Mouse (Mus musculus) MEL (cell line): Measurements from ENCODE around the gene Ttc9b. TPM values are rescaled to one million over a fixed set of nuclear protein-coding genes. Genes with fewer than 3 reads are reported as not detected.

Experiments
- DNase-seq: peaks from one replicate; pipeline ENCODE4 v3.0.0; 2011; ENCODE audit warnings: low read depth, low spot score
- H3K27ac ChIP-seq: 2 replicates; pipeline ENCODE4 v1.5.1; 2012; ENCODE audit warnings: low read depth, mild to moderate bottlenecking, control low read depth, low read length, moderate library complexity; ENCODE audit not compliant: control insufficient read depth
- H3K27me3 ChIP-seq, 2 experiments: fragments of 150-350 bp in 1 of 2; sonication (generic) in 1 of 2; 2 replicates each; pipeline ENCODE4 v1.6.1; 2012; ENCODE audit warnings: low read length in 2 of 2, mild to moderate bottlenecking in 2 of 2, improper control_type of control experiment in 1 of 2, moderate library complexity in 1 of 2; ENCODE audit not compliant: insufficient read depth in 2 of 2, control insufficient read depth in 1 of 2
- H3K36me3 ChIP-seq, 2 experiments: 2 replicates each; pipeline ENCODE4 v1.6.1; 2012 to 2014; ENCODE audit warnings: low read length in 2 of 2, improper control_type of control experiment in 1 of 2, inconsistent platforms in 1 of 2, mild to moderate bottlenecking in 1 of 2; ENCODE audit not compliant: insufficient read depth in 2 of 2, control insufficient read depth in 1 of 2
- H3K4me1 ChIP-seq, 2 experiments: fragments of 150-350 bp in 1 of 2; sonication (generic) in 1 of 2; 2 replicates each; pipeline ENCODE4 v1.6.1; 2012; ENCODE audit warnings: low read length in 2 of 2, improper control_type of control experiment in 1 of 2, mild to moderate bottlenecking in 1 of 2; ENCODE audit not compliant: insufficient read depth in 2 of 2, control insufficient read depth in 1 of 2
- H3K4me3 ChIP-seq, 2 experiments: fragments of 150-350 bp in 1 of 2; sonication (generic) in 1 of 2; 2 replicates each; pipeline ENCODE4 v1.5.1; 2012; ENCODE audit warnings: low read depth in 2 of 2, low read length in 2 of 2, mild to moderate bottlenecking in 2 of 2, moderate library complexity in 2 of 2, control low read depth in 1 of 2, improper control_type of control experiment in 1 of 2; ENCODE audit not compliant: control insufficient read depth in 1 of 2, insufficient read depth in 1 of 2
- H3K79me2 ChIP-seq: 2 replicates; pipeline ENCODE4 v1.6.1; 2012; ENCODE audit warnings: mild to moderate bottlenecking, low read length, moderate library complexity; ENCODE audit not compliant: control insufficient read depth, poor library complexity, insufficient read depth
- H3K9ac ChIP-seq: 2 replicates; pipeline ENCODE4 v1.6.1; 2012; ENCODE audit warnings: low read depth, mild to moderate bottlenecking, control low read depth, low read length, moderate library complexity; ENCODE audit not compliant: control insufficient read depth, poor library complexity, severe bottlenecking
- H3K9me3 ChIP-seq: fragments of 150-350 bp; sonication (generic); replicated peaks from 2 replicates; pipeline ENCODE4 v1.6.1; 2012; ENCODE audit warnings: mild to moderate bottlenecking, low read length, improper control_type of control experiment, moderate library complexity; ENCODE audit not compliant: insufficient read depth
- BHLHE40 ChIP-seq: IDR thresholded peaks from 2 replicates; pipeline ENCODE4 v1.6.1; 2012; ENCODE audit warnings: low read depth, mild to moderate bottlenecking, inconsistent platforms, low read length, improper control_type of control experiment, borderline replicate concordance
- CHD1 ChIP-seq: IDR thresholded peaks from 2 replicates; pipeline ENCODE4 v1.6.1; 2012; ENCODE audit warnings: low read depth, mild to moderate bottlenecking, inconsistent platforms, low read length, improper control_type of control experiment
- CHD2 ChIP-seq: IDR thresholded peaks from 2 replicates; pipeline ENCODE4 v1.6.1; 2011; ENCODE audit warnings: low read length, improper control_type of control experiment
- ETS1 ChIP-seq: IDR thresholded peaks from 2 replicates; pipeline ENCODE4 v1.6.1; 2012; ENCODE audit warnings: low read depth, mild to moderate bottlenecking, inconsistent platforms, low read length, improper control_type of control experiment, moderate library complexity
- GATA1 ChIP-seq: IDR thresholded peaks from 2 replicates; pipeline ENCODE4 v1.6.1; 2011; ENCODE audit warnings: low read depth, low read length, improper control_type of control experiment
- HCFC1 ChIP-seq: IDR thresholded peaks from 2 replicates; pipeline ENCODE4 v1.6.1; 2012; ENCODE audit warnings: low read depth, mild to moderate bottlenecking, inconsistent platforms, low read length, improper control_type of control experiment, moderate library complexity
- JUND ChIP-seq: IDR thresholded peaks from 2 replicates; pipeline ENCODE4 v1.6.1; 2011; ENCODE audit warnings: low read depth, mild to moderate bottlenecking, improper control_type of control experiment, low read length
- KAT2A ChIP-seq: conservative IDR thresholded peaks from 2 replicates; pipeline ENCODE4 v1.6.1; 2012; ENCODE audit warnings: low read depth, low read length, improper control_type of control experiment, inconsistent platforms
- MAFK ChIP-seq: IDR thresholded peaks from 2 replicates; pipeline ENCODE4 v1.6.1; 2011; ENCODE audit warnings: low read depth, mild to moderate bottlenecking, low read length, improper control_type of control experiment, borderline replicate concordance
- MAX ChIP-seq: IDR thresholded peaks from 2 replicates; pipeline ENCODE4 v1.6.1; 2011; ENCODE audit warnings: low read length, improper control_type of control experiment
- MAZ ChIP-seq: IDR thresholded peaks from 2 replicates; pipeline ENCODE4 v1.6.1; 2012; ENCODE audit warnings: low read depth, mild to moderate bottlenecking, inconsistent platforms, low read length, improper control_type of control experiment
- MEF2A ChIP-seq: IDR thresholded peaks from 2 replicates; pipeline ENCODE4 v1.6.1; 2014; ENCODE audit warnings: low read depth, mild to moderate bottlenecking, inconsistent platforms, low read length, improper control_type of control experiment; ENCODE audit not compliant: poor library complexity, insufficient replicate concordance, severe bottlenecking; ENCODE audit errors: extremely low read depth
- MXI1 ChIP-seq: IDR thresholded peaks from 2 replicates; pipeline ENCODE4 v1.6.1; 2011; ENCODE audit warnings: mild to moderate bottlenecking, low read depth, low read length, improper control_type of control experiment
- RCOR1 ChIP-seq: IDR thresholded peaks from 2 replicates; pipeline ENCODE4 v1.6.1; 2012; ENCODE audit warnings: low read depth, mild to moderate bottlenecking, inconsistent platforms, low read length, improper control_type of control experiment
- SIN3A ChIP-seq: IDR thresholded peaks from 2 replicates; pipeline ENCODE4 v1.6.1; 2012; ENCODE audit warnings: low read length, improper control_type of control experiment, inconsistent platforms
- TBP ChIP-seq: IDR thresholded peaks from 2 replicates; pipeline ENCODE4 v1.8.0; 2011; ENCODE audit warnings: low read depth, low read length, improper control_type of control experiment
- TCF12 ChIP-seq: IDR thresholded peaks from 2 replicates; pipeline ENCODE4 v1.6.1; 2014; ENCODE audit warnings: low read depth, mild to moderate bottlenecking, inconsistent platforms, low read length, improper control_type of control experiment, moderate library complexity
- UBTF ChIP-seq: IDR thresholded peaks from 2 replicates; pipeline ENCODE4 v1.6.1; 2012; ENCODE audit warnings: low read depth, mild to moderate bottlenecking, inconsistent platforms, low read length, improper control_type of control experiment, moderate library complexity, borderline replicate concordance; ENCODE audit not compliant: insufficient read depth
- USF1 ChIP-seq: IDR thresholded peaks from 2 replicates; pipeline ENCODE4 v1.6.1; 2014; ENCODE audit warnings: low read depth, mild to moderate bottlenecking, inconsistent platforms, low read length, improper control_type of control experiment, moderate library complexity
- ZC3H11A ChIP-seq: IDR thresholded peaks from 2 replicates; pipeline ENCODE4 v1.6.1; 2012; ENCODE audit warnings: low read depth, mild to moderate bottlenecking, inconsistent platforms, low read length, improper control_type of control experiment
- ZKSCAN1 ChIP-seq: IDR thresholded peaks from 2 replicates; pipeline ENCODE4 v1.6.1; 2012; ENCODE audit warnings: low read depth, mild to moderate bottlenecking, inconsistent platforms, low read length, improper control_type of control experiment, moderate library complexity
- ZMIZ1 ChIP-seq: IDR thresholded peaks from 2 replicates; pipeline ENCODE4 v1.6.1; 2012; ENCODE audit warnings: low read depth, mild to moderate bottlenecking, inconsistent platforms, low read length, improper control_type of control experiment, moderate library complexity
- polyA plus RNA-seq, 2 experiments: library from polyadenylated mRNA; stranded (reverse) in 1 of 2; unstranded in 1 of 2; fragments of >175 nt in 1 of 2; fragments of >200 nt in 1 of 2; gene quantifications; 2 replicates each; pipeline versions ENCODE4 v1.2.1 to v1.2.4; 2012; ENCODE audit warnings: low replicate concordance in 2 of 2, low read depth in 1 of 2; ENCODE audit not compliant: insufficient read length in 2 of 2, insufficient read depth in 1 of 2, missing spikeins in 1 of 2
- total RNA-seq: library from RNA; depleted of rRNA; stranded (reverse); fragments of 300-350 nt; gene quantifications from 2 replicates; pipeline ENCODE4 v1.2.3, GENCODE M21; 2012

Ttc9b gene
- total and polyA plus RNA-seq, 3 experiments = 0.19 TPM; not detected in 1

- no peak for TF ChIP-seq MEF2A
- no peak overlapping the region; a peak in 1 of 4 replicates for H3K4me3 ChIP-seq
- no peaks in the 10 kb centered on the region for H3K9me3 ChIP-seq
- H3K27me3 ChIP-seq = no peaks in the 10 kb centered on the region
- H3K36me3 ChIP-seq = peaks cover 0 to 3% of the 10 kb centered on the region in 2 experiments; a peak in 1 of 4 replicates
- peaks cover 0 to 6% of the 10 kb centered on the region in 2 experiments; a peak in 2 of 4 replicates for H3K4me1 ChIP-seq
- DNase-seq = no peak
- H3K79me2 ChIP-seq = peaks cover 2% of the 10 kb centered on the region; the same call in 1 of the 2 replicates
- H3K27ac ChIP-seq = no peak overlapping the region
- H3K9ac ChIP-seq = no peak overlapping the region; the same call in 1 of the 2 replicates
Observed at GRCm38 (mm10) chr7:27687836-27688235, 34.1 kb downstream of the Ttc9b start.

- peak; percentile 54 for DNase-seq
- Histone ChIP-seq H3K27me3 (no peaks in the 10 kb centered on the region), H3K9me3 (no peaks in the 10 kb centered on the region), H3K4me3 (peak overlapping the region; percentile 75 to 86), H3K27ac (peak overlapping the region; percentile 74; the same call in 1 of the 2 replicates), H3K4me1 (peaks cover 0 to 6% of the 10 kb centered on the region in 2 experiments; a peak in 2 of 4 replicates), H3K36me3 (peaks cover 0 to 3% of the 10 kb centered on the region in 2 experiments; a peak in 1 of 4 replicates), H3K79me2 (peaks cover 2% of the 10 kb centered on the region; the same call in 1 of the 2 replicates), H3K9ac (peak overlapping the region; percentile 87)
- TF ChIP-seq USF1 = no peak
- 0 out of 2 replicates have a peak, but pooled peaks have one; percentile 56 for TF ChIP-seq CHD1
- TF ChIP-seq MAFK = no peak
Observed at GRCm38 (mm10) chr7:27688246-27688788, 34.6 kb downstream of the Ttc9b start.

- Histone ChIP-seq H3K27ac (peak within 1 kb of the TSS; percentile 74), H3K9ac (peak within 1 kb of the TSS; percentile 87), H3K9me3 (no peaks in the 10 kb centered on the region), H3K4me1 (peaks cover 0 to 6% of the 10 kb centered on the region in 2 experiments; a peak in 3 of 4 replicates), H3K4me3 (peak within 1 kb of the TSS; percentile 75 to 86), H3K79me2 (peaks cover 2% of the 10 kb centered on the region; the same call in 1 of the 2 replicates), H3K27me3 (no peaks in the 10 kb centered on the region), H3K36me3 (peaks cover 0 to 3% of the 10 kb centered on the region in 2 experiments; a peak in 1 of 4 replicates)
- peak; percentile 99 for DNase-seq
- TF ChIP-seq ETS1 (peak; percentile 70; the same call in 1 of the 2 replicates), UBTF (no peak), MAX (peak; percentile 73), BHLHE40 (no peak), HCFC1 (peak; percentile 96), TBP (peak; percentile 56; the same call in 1 of the 2 replicates), KAT2A (peak; percentile 93), SIN3A (peak; percentile 80), TCF12 (peak; percentile 64), MAZ (peak; percentile 75; the same call in 1 of the 2 replicates), ZKSCAN1 (no peak), RCOR1 (peak; percentile 31; the same call in 1 of the 2 replicates), GATA1 (peak; percentile 79), ZMIZ1 (no peak; the same call in 1 of the 2 replicates), CHD2 (no peak), USF1 (peak; percentile 88), MXI1 (peak; percentile 59), CHD1 (no peak), ZC3H11A (no peak), JUND (peak; percentile 100)
Observed at GRCm38 (mm10) chr7:27688815-27689612, 35.3 kb downstream of the Ttc9b start, which contains the start of gene Zfp607b. Gene Zfp607b, plus strand, starts transcription at chr7:27689340.
